Mouse (Mus musculus): ENCODE results near the gene Pitpnm1.

Pitpnm1 gene

GRCm38 (mm10) chr19:4142416-4143173 is 42.8 kb downstream of the Pitpnm1 start:
- DNase-seq (ENCODE audit: low spot score): no peak

- DNase-seq (ENCODE audit: low spot score): no peak
These were observed 44.0 kb downstream of the Pitpnm1 start, which contains the start of gene Cabp4 for GRCm38 (mm10) chr19:4143759-4144268. Gene Cabp4, minus strand, starts transcription at chr19:4144033.

GRCm38 (mm10) chr19:4144550-4145498 is 45.0 kb downstream of the Pitpnm1 start:
- no peak for DNase-seq (ENCODE audit: low spot score)

GRCm38 (mm10) chr19:4145936-4146335 is 46.1 kb downstream of the Pitpnm1 start:
- no peak for DNase-seq (ENCODE audit: low spot score)

- DNase-seq (ENCODE audit: low spot score): no peak
These were observed 46.7 kb downstream of the Pitpnm1 start for GRCm38 (mm10) chr19:4146366-4147021.

GRCm38 (mm10) chr19:4147022-4147405 is 47.2 kb downstream of the Pitpnm1 start:
- DNase-seq (ENCODE audit: low spot score): no peak

GRCm38 (mm10) chr19:4147782-4148490 is 48.1 kb downstream of the Pitpnm1 start:
- DNase-seq (ENCODE audit: low spot score): no peak

- DNase-seq (ENCODE audit: low spot score): peak; percentile 97
These were observed 48.7 kb downstream of the Pitpnm1 start, which contains the start of gene Coro1b for GRCm38 (mm10) chr19:4148491-4148806. Gene Coro1b, plus strand, starts transcription at chr19:4148619.

- no peak for DNase-seq (ENCODE audit: low spot score)
These were observed 49.0 kb downstream of the Pitpnm1 start for GRCm38 (mm10) chr19:4148819-4149218.

GRCm38 (mm10) chr19:4149283-4149682 is 49.5 kb downstream of the Pitpnm1 start:
- DNase-seq (ENCODE audit: low spot score): no peak

GRCm38 (mm10) chr19:4149764-4150461 is 50.1 kb downstream of the Pitpnm1 start:
- DNase-seq (ENCODE audit: low spot score): no peak

- DNase-seq (ENCODE audit: low spot score): no peak
These were observed 51.0 kb downstream of the Pitpnm1 start for GRCm38 (mm10) chr19:4150567-4151487.

- no peak for DNase-seq (ENCODE audit: low spot score)
These were observed 51.7 kb downstream of the Pitpnm1 start for GRCm38 (mm10) chr19:4151488-4151860.

- no peak for DNase-seq (ENCODE audit: low spot score)
These were observed 52.1 kb downstream of the Pitpnm1 start for GRCm38 (mm10) chr19:4151898-4152297.

- DNase-seq (ENCODE audit: low spot score): no peak
These were observed 52.8 kb downstream of the Pitpnm1 start for GRCm38 (mm10) chr19:4152445-4153231.

GRCm38 (mm10) chr19:4153232-4153654 is 53.4 kb downstream of the Pitpnm1 start, which contains the start of gene Ptprcap:
Gene Ptprcap, plus strand, starts transcription at chr19:4153604.
- DNase-seq (ENCODE audit: low spot score): no peak

- no peak for DNase-seq (ENCODE audit: low spot score)
These were observed 54.8 kb downstream of the Pitpnm1 start for GRCm38 (mm10) chr19:4154437-4155222.
